Mouse (Mus musculus): Measurements from ENCODE around the gene Gm4340.
"Not testable (repeated sequence)": the region's sequence is repeated elsewhere in the genome, so short reads cannot be mapped to it uniquely, and the experiment has no call there.

The Gm4340 gene

DNA sequence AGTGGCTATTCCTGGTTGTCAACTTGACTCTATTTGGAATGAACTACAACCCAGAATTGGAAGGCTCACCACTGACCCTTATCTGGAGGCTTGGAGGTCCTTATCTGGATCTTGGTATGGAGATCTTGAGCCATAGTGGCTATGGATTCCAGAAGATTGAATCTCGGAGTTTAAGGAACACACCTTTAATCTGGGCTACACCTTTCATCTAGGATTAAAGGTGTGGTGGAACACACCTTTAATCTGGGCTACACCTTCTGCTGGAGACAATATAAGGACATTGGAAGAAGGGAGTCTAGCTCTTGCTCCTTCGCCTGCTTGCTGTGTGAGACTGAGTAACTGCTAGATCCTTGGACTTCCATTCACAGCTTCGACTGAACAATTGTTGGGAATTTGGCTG lies at the start of gene Gm4340:
Gene Gm4340, plus strand, starts transcription at position 301 of the 400 bp plus-strand sequence.
- DNase-seq (ENCODE audit: low spot score): not testable (repeated sequence)

- not testable (repeated sequence) for DNase-seq (ENCODE audit: low spot score)
These were observed 42.6 kb upstream of the Gm4340 start, which contains the start of gene Gm6763 for GRCm38 (mm10) chr10:104151197-104151596. Gm6763 (plus strand) TSS chr10:104151497.

DNA sequence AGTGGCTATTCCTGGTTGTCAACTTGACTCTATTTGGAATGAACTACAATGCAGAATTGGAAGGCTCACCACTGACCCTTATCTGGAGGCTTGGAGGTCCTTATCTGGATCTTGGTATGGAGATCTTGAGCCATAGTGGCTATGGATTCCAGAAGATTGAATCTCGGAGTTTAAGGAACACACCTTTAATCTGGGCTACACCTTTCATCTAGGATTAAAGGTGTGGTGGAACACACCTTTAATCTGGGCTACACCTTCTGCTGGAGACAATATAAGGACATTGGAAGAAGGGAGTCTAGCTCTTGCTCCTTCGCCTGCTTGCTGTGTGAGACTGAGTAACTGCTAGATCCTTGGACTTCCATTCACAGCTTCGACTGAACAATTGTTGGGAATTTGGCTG lies 34.1 kb upstream of the Gm4340 start, which contains the start of gene Gm8764:
Gene Gm8764, plus strand, starts transcription at position 301 of the 400 bp plus-strand sequence.
- DNase-seq (ENCODE audit: low spot score): not testable (repeated sequence)

- DNase-seq (ENCODE audit: low spot score): not testable (repeated sequence)
These were observed 25.6 kb upstream of the Gm4340 start, which contains the start of gene Gm21304 for GRCm38 (mm10) chr10:104168215-104168614. Gm21304 (plus strand) TSS chr10:104168515.

GRCm38 (mm10) chr10:104176724-104177123 lies 17.1 kb upstream of the Gm4340 start, which contains the start of gene Gm21312:
Gm21312 (plus strand) TSS chr10:104177024.
- not testable (repeated sequence) for DNase-seq (ENCODE audit: low spot score)

- not testable (repeated sequence) for DNase-seq (ENCODE audit: low spot score)
These were observed 8.6 kb upstream of the Gm4340 start, which contains the start of gene Gm20765 for GRCm38 (mm10) chr10:104185233-104185632. Gm20765 (plus strand) TSS chr10:104185533.

- no peak for DNase-seq (ENCODE audit: low spot score)
These were observed 15.8 kb downstream of the Gm4340 start for GRCm38 (mm10) chr10:104209655-104210054.

- no peak for DNase-seq (ENCODE audit: low spot score)
These were observed 16.6 kb downstream of the Gm4340 start for GRCm38 (mm10) chr10:104210268-104210990.

DNA sequence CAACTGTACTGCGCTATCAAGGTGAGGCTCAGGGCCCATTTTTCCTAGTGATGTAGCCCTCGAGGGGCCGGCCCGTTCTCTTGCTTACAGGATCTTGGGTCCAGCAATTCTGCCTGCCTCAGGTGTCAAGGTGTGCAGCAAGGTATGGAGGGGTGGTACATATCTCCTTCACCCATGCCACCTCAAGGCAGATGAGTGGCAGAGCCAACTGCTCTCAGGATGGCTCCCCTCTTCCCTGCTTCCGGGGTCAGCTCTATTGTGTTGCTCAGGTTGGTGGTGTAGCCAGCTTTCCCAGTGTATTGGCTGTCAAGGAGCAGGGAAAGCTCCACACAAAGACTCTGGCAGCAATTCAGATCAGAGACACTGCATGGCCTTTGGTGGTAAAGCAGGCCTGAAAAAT lies 20.7 kb downstream of the Gm4340 start:
- DNase-seq (ENCODE audit: low spot score): no peak

- no peak for DNase-seq (ENCODE audit: low spot score)
These were observed 26.6 kb downstream of the Gm4340 start for GRCm38 (mm10) chr10:104220303-104221021.
